Mouse (Mus musculus): ENCODE measurements at regions not wholly inside any gene's neighbourhood (a gene's known extent, or its start where the extent isn't known, plus 50 kb on each side); places are given as distances from the start of the nearest gene placed in this dataset.

- in situ Hi-C loops (cut with MboI, MseI): no loop called here
Observed at GRCm38 (mm10) chr13:34576392-34576791, 76.9 kb downstream of the Pxdc1 start.

- in situ Hi-C loops (cut with MboI, MseI): no loop called here
Observed at GRCm38 (mm10) chr13:34575997-34576314, 77.3 kb downstream of the Pxdc1 start.

GRCm38 (mm10) chr13:34575179-34575996, 77.9 kb downstream of the Pxdc1 start:
- in situ Hi-C loops (cut with MboI, MseI): no loop called here

- in situ Hi-C loops (cut with MboI, MseI): no loop called here
Observed at GRCm38 (mm10) chr13:34569312-34569711, 84.0 kb downstream of the Pxdc1 start.

- in situ Hi-C loops (cut with MboI, MseI): no loop called here
Observed at GRCm38 (mm10) chr13:34566687-34567086, 86.6 kb downstream of the Pxdc1 start.

- in situ Hi-C loops (cut with MboI, MseI): no loop called here
Observed at GRCm38 (mm10) chr13:34550130-34550884, 103.0 kb downstream of the Pxdc1 start.

- in situ Hi-C loops (cut with MboI, MseI): no loop called here
Observed at GRCm38 (mm10) chr13:34540646-34541045, 112.6 kb downstream of the Pxdc1 start.

GRCm38 (mm10) chr13:34533896-34534295, 119.4 kb downstream of the Pxdc1 start:
- in situ Hi-C loops (cut with MboI, MseI): no loop called here

GRCm38 (mm10) chr13:34511332-34511731, 142.0 kb downstream of the Pxdc1 start:
- in situ Hi-C loops (cut with MboI, MseI): no loop called here

- in situ Hi-C loops (cut with MboI, MseI): loop anchor here in 1 of 2 experiments (10.0 kb wide), 1 partner anchor 1828 kb away; no protein-coding TSS in a partner anchor
Observed at GRCm38 (mm10) chr13:34507224-34507623, 146.1 kb downstream of the Pxdc1 start.

- in situ Hi-C loops (cut with MboI, MseI): loop anchor here in 1 of 2 experiments (10.0 kb wide), 1 partner anchor 1829 kb away; no protein-coding TSS in a partner anchor
Observed at GRCm38 (mm10) chr13:34505861-34506260, 147.4 kb downstream of the Pxdc1 start.

- in situ Hi-C loops (cut with MboI, MseI): loop anchor here in 1 of 2 experiments (10.0 kb wide), 1 partner anchor 1830 kb away; no protein-coding TSS in a partner anchor
Observed at GRCm38 (mm10) chr13:34504879-34505278, 148.4 kb downstream of the Pxdc1 start.

- in situ Hi-C loops (cut with MboI, MseI): no loop called here
Observed at GRCm38 (mm10) chr13:34498910-34499309, 153.9 kb upstream of the Slc22a23 start.

GRCm38 (mm10) chr13:34497667-34498066, 152.7 kb upstream of the Slc22a23 start:
- in situ Hi-C loops (cut with MboI, MseI): no loop called here

- in situ Hi-C loops (cut with MboI, MseI): loop anchor here in 1 of 2 experiments (5.0 kb wide), 1 partner anchor 547 kb away; no protein-coding TSS in a partner anchor
Observed at GRCm38 (mm10) chr13:34484831-34485230, 139.8 kb upstream of the Slc22a23 start.

GRCm38 (mm10) chr13:34481461-34481860, 136.5 kb upstream of the Slc22a23 start:
- in situ Hi-C loops (cut with MboI, MseI): loop anchor here in 1 of 2 experiments (5.0 kb wide), 1 partner anchor 551 kb away; no protein-coding TSS in a partner anchor

GRCm38 (mm10) chr13:34470410-34470809, 125.4 kb upstream of the Slc22a23 start:
- in situ Hi-C loops (cut with MboI, MseI): no loop called here

- in situ Hi-C loops (cut with MboI, MseI): no loop called here
Observed at GRCm38 (mm10) chr13:34469568-34469967, 124.6 kb upstream of the Slc22a23 start.

GRCm38 (mm10) chr13:34468132-34468748, 123.3 kb upstream of the Slc22a23 start:
- in situ Hi-C loops (cut with MboI, MseI): no loop called here

- in situ Hi-C loops (cut with MboI, MseI): no loop called here
Observed at GRCm38 (mm10) chr13:34465862-34466430, 121.0 kb upstream of the Slc22a23 start.

- in situ Hi-C loops (cut with MboI, MseI): no loop called here
Observed at GRCm38 (mm10) chr13:34465456-34465855, 120.5 kb upstream of the Slc22a23 start.

GRCm38 (mm10) chr13:34464221-34464620, 119.2 kb upstream of the Slc22a23 start:
- in situ Hi-C loops (cut with MboI, MseI): no loop called here
